Mouse (Mus musculus) stomach, postnatal 0 days (tissue): ENCODE results near the gene Isl1. TPM values are rescaled to one million over a fixed set of nuclear protein-coding genes. Genes with fewer than 3 reads are reported as not detected.

Experiments used
- ATAC-seq: fragments of 200-750 bp; cut with Nextera tagmentation; 2 replicates; pipeline ENCODE4 v1.8.0; 2017; ENCODE audit not compliant: low FRiP score, low TSS enrichment
- DNase-seq: peaks from one replicate; pipeline ENCODE4 v3.0.0-alpha.2; 2016; ENCODE audit warnings: low spot score
- H3K27ac ChIP-seq: fragments of 300-500 bp; sonication (generic); replicated peaks from 2 replicates; pipeline ENCODE4 v1.5.1; 2014; ENCODE audit warnings: mild to moderate bottlenecking, control low read depth
- H3K27me3 ChIP-seq: fragments of 300-500 bp; sonication (generic); 2 replicates; pipeline ENCODE4 v1.6.1; 2014; ENCODE audit warnings: low read length; ENCODE audit not compliant: control insufficient read depth, insufficient read depth
- H3K36me3 ChIP-seq: fragments of 300-500 bp; sonication (generic); 2 replicates; pipeline ENCODE4 v1.6.1; 2014; ENCODE audit warnings: low read length, mixed read lengths; ENCODE audit not compliant: control insufficient read depth, insufficient read depth
- H3K4me1 ChIP-seq: fragments of 300-500 bp; sonication (generic); replicated peaks from 2 replicates; pipeline ENCODE4 v1.6.1; 2014; ENCODE audit warnings: antibody characterized with exemption; ENCODE audit not compliant: control insufficient read depth, insufficient read depth
- H3K4me2 ChIP-seq: fragments of 300-500 bp; sonication (generic); replicated peaks from 2 replicates; pipeline ENCODE4 v1.6.1; 2014; ENCODE audit warnings: low read depth, mild to moderate bottlenecking, control low read depth, moderate library complexity
- H3K4me3 ChIP-seq: fragments of 300-500 bp; sonication (generic); 2 replicates; pipeline ENCODE4 v1.5.1; 2014; ENCODE audit warnings: low read depth, low read length, control low read depth
- H3K9ac ChIP-seq: fragments of 300-500 bp; sonication (generic); 2 replicates; pipeline ENCODE4 v1.6.1; 2014; ENCODE audit warnings: mild to moderate bottlenecking, low read length, control low read depth, mixed read lengths
- H3K9me3 ChIP-seq: fragments of 300-500 bp; sonication (generic); 2 replicates; pipeline ENCODE4 v1.6.1; 2016; ENCODE audit warnings: low read length; ENCODE audit not compliant: control insufficient read depth
- CTCF ChIP-seq: IDR thresholded peaks from 2 replicates; pipeline ENCODE4 v1.5.1; 2016; ENCODE audit warnings: antibody characterized with exemption, low read depth, mild to moderate bottlenecking, moderate library complexity
- EP300 ChIP-seq: optimal IDR thresholded peaks from 2 replicates; pipeline ENCODE3; 2016; ENCODE audit warnings: antibody characterized with exemption
- WGBS: fragments of 180-500 bp; shearing (Covaris S2); extraction: QIAGEN DNeasy Blood & Tissue Kit; methylation state at CpG from one replicate; pipeline ENCODE4 v1.1.7; 2014; 5-methylcytosine and 5-hydroxymethylcytosine counted together
- polyA plus RNA-seq: library from polyadenylated mRNA; unstranded; fragments of >200 nt; fragmentation: Nextera tagmentation; extraction: Ambion mirVana; gene quantifications from 2 replicates; pipeline ENCODE4 v1.2.1, GENCODE M21; 2015

Gene Isl1
- polyA plus RNA-seq, 1 experiment from 2014 or later = 19.0 TPM

- H3K9me3 ChIP-seq = no peaks in the 10 kb centered on the region
- H3K27ac ChIP-seq = no peak overlapping the region
- H3K36me3 ChIP-seq = no peaks in the 10 kb centered on the region
- H3K9ac ChIP-seq = no peak overlapping the region
- H3K4me1 ChIP-seq = no peaks in the 10 kb centered on the region
- no peak for TF ChIP-seq CTCF
- no peak for TF ChIP-seq EP300
- H3K4me3 ChIP-seq = no peak overlapping the region
- H3K4me2 ChIP-seq = no peak overlapping the region
- WGBS = 90% methylated on average over 1 of the region's 1 CpGs
- H3K27me3 ChIP-seq = no peaks in the 10 kb centered on the region
- ATAC-seq (no peak), DNase-seq (no peak)
Measured at GRCm38 (mm10) chr13:116289655-116290054, 19.8 kb downstream of the Isl1 start.

- Histone ChIP-seq H3K4me2 (no peak overlapping the region), H3K4me3 (no peak overlapping the region), H3K9ac (no peak overlapping the region), H3K27ac (no peak overlapping the region), H3K9me3 (no peaks in the 10 kb centered on the region), H3K36me3 (no peaks in the 10 kb centered on the region), H3K4me1 (no peaks in the 10 kb centered on the region), H3K27me3 (no peaks in the 10 kb centered on the region)
- DNase-seq (no peak), ATAC-seq (no peak)
- 46% methylated on average over 9 of the region's 9 CpGs for WGBS
- TF ChIP-seq EP300 (no peak), CTCF (no peak)
Measured at GRCm38 (mm10) chr13:116279207-116279772, 30.2 kb downstream of the Isl1 start.
